Mouse (Mus musculus): ENCODE measurements around the gene Col26a1.
A peak's percentile ranks its signal among the peaks of the same experiment; 100 is the strongest.

The Col26a1 gene

DNA sequence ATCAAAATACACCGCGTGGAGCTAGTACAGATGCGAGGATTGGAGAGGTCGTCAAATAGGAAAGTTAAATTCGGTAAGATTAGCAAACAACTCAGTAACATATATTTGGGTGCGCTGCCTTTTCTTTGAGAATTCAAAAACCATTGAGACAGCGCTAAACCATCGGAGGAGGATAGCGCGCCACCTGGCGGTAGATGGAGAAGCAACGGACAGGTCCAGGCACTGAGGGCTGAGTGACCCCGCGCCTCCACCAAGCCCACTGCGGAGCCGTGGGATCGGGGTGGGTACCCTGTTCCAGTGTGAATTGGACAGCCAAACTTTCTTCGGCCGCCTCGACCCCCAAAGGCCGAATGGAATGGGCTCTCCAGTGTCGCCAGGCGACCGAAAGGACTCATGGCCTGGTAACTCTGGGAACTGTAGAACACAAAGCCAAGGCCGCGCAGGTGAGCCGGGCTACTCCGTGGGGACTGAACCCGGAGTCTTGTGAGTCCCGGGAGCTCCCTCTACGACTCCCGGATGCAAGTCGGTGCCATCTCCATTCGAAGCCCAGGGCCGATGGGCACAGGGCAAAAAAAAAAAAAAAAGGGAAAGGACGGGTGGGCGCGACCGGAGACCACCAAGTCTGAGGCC lies 1.5 kb downstream of the Col26a1 start:
- DNase-seq, result peak; percentile 85

DNA sequence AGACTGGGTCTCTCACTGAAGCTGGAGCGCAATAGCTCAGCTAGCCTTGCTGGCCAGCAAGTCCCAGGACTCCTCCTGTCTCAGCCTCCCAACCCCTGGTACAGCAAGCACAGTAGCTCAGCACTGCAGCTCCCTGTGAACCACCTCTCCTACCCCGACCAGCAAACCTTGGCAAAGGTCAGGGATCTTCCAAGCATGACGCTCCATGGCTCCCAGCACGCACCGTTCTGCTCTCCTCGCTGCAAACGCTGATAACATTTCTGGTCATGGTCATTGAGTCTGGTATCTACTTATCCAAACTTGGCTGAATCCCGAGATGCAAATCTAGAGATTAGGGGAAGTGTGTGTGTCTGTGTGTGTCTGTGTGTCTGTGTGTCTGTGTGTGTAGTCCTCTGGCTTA lies 2.9 kb downstream of the Col26a1 start:
- no peak for DNase-seq

GRCm38 (mm10) chr5:136874271-136874670 lies 8.7 kb downstream of the Col26a1 start:
- no peak for DNase-seq

DNA sequence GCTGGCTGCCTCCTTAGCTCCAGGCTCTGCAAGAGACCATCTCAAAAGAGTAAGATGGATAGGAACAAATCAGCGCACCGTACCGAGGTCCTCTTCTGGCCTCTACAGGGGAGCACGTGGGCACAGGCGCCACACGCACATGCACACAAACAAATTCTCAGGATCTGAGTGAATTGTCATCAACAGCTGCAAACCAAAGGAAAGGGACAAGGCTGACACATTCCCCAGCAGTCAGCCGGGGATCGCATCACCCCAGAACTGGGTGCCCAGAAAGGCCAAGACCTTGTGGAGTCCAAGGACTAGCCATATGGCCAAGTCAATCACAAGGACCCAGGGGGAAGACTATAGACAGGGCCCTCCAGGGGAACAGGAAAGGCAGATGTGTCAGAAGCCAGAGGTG lies 10.6 kb downstream of the Col26a1 start:
- DNase-seq, result no peak

DNA sequence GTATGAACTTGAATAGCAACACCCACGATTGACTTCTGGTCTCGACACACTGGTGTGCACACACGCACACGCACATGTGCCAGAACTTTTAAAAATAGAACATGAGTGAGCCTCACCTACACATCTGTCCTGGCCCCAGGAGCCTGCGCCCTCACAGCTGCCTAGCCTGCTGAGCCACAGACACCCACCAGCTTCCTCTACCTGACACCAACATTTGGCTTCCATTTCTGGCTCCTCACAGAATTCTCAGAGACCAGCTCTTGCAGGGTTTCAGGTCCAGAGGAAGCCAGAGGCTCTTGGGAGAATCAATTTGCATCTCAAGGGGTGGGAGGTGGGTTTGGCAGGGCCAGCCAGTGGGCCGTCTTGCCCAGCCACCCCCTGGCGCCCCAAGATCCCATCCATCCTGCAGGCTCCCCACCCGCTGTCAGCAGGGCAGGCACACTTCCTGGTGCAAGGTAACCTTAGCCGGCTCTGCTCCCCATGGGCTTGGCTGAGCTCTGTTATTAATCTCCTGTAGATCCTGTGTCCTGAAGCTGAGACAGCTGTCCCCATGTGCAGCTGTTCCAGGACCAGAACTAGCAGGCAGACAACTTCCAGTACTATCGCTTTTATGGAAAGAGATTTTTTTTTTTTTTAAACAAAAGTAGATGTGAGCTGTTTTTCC lies 13.4 kb downstream of the Col26a1 start:
- no peak for DNase-seq

DNA sequence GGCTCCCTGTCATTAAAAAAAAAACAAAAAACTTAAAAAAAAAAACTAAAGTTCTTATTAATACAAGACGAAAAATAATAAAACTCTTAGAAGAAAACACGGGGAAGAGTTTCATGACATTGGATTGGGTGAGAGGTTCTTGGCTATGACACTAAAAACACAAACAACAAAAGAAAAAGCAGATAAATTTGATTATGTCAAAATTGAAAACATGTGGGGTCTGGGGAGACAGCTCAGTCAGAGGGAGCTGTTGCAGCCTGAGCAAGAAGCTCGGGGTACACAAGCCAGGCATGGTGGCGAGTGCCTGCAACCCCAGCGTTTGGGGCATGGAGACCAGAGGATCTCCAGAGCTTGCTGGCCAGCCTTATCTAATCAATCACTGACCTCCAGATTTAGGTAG lies 15.3 kb downstream of the Col26a1 start:
- DNase-seq, result no peak

DNA sequence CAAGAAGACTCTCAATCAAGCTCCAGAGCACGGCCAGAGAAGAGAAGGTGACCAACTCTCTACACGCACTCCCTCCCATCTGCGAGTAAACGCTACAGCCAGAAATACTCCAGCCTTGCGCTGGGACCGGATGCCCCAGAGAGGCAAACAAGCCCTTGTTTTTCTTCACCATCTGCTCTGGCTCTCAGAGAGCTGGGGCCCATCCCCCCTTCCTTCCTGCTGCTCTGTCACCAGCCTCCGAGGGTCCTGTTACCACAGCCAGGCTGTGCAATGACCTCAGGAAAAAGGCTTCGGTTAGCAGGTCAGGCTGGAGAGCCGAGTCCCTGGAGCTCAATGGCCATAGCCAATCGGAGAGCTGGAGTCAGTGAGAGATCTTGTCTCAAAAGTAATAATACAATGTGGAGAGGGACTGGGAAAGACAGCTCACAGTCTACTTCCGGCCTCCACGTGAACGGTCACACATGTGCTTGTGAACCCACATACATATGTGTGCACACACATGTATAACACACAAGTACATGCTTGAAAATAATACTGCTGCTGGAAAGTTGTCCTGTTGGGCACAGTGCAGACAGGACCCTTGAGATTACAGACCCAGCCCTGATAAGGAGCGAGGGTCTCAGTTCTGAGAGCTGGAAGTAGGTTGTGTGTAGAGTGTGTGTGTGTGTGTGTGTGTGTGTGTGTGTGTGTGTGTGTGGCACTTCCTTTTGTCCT lies 18.9 kb downstream of the Col26a1 start:
- peak; percentile 69 for DNase-seq

DNA sequence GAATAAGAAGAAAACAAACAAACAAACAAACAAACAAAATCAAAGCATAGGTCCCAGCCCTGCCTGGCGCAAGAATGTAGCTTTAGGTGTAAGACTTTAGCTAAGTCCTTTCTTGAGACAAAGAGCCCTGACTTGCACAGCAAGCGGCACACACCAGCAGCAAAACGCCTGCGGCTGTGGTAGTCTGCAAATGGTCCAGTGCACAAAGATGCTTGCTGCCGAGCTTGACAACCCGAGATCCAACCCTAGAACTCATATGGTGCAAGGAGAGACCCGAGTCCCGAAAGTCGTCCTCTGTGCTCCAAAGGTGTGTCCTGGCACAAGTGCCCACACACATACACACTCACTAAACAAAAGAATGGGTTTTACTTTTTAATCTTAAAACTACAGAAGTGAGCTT lies 19.7 kb downstream of the Col26a1 start:
- DNase-seq, result no peak

- no peak for DNase-seq
These were observed 20.2 kb downstream of the Col26a1 start for GRCm38 (mm10) chr5:136862806-136863205.

GRCm38 (mm10) chr5:136861191-136861940 lies 21.6 kb downstream of the Col26a1 start:
- DNase-seq, result no peak

GRCm38 (mm10) chr5:136850716-136851115 lies 32.3 kb downstream of the Col26a1 start:
- DNase-seq, result no peak

GRCm38 (mm10) chr5:136846385-136847264 lies 36.4 kb downstream of the Col26a1 start:
- no peak for DNase-seq

GRCm38 (mm10) chr5:136843930-136844329 lies 39.1 kb downstream of the Col26a1 start:
- no peak for DNase-seq

- DNase-seq, result peak; percentile 28
These were observed 43.0 kb downstream of the Col26a1 start for GRCm38 (mm10) chr5:136840036-136840435.

DNA sequence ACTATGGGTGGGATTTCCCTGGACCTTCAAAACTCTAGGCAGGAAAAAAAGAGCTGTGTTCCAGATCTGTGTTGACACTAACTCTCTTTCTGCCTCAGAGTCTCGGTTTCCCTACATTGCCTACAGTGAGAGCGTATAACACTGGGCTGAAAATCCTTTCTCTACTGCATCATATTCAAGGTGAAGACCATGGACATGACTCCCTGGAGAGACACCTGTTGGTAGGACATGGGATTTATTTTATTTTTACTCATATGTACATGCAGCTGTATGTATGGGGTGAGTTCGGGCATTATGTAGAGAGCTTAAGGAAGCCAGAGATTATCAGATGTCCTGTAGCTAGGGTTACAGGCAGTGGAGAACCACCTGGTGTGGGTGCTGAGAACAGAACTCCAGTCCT lies 50.0 kb downstream of the Col26a1 start:
- DNase-seq, result no peak

DNA sequence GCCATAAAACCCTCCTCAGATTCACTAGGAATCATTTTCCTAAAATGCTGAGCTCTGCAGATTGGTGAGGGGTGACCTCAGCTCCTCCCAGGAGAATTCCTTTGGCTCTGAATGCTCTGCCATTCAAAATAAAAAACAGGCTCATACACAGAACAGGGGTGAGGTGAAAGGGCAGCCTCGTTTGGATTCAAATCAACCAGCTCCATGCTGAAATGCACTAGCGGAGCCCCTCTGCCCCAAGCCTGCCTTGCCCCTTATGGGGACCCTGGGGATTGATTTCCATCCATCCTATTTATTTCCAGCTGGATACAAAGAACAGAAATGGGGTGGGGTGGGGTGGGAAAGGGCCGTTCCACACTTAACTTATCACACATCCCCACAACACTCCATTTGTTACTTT lies 52.9 kb downstream of the Col26a1 start:
- no peak for DNase-seq

DNA sequence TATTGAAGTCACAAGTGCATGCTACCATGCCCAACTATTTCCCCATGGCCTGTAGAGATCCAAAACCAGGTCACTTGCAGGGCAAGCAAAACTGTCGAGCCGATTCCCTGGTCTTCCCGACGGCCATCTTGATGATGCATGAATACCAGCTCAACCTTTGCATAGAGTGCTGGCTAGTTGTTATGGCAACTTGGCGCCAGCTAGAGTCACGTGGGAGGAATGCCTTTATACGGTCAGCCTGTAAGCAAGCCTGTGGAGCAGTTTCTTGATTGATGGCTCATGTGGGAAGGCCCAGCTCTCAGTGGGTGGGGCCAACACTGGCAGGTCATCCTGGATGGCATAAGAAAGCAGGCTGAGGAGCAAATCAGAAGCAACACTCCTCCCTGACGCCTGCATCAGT lies 61.0 kb downstream of the Col26a1 start:
- DNase-seq, result no peak

GRCm38 (mm10) chr5:136820911-136821310 lies 62.1 kb downstream of the Col26a1 start:
- no peak for DNase-seq

- DNase-seq, result no peak
These were observed 63.3 kb downstream of the Col26a1 start for GRCm38 (mm10) chr5:136819686-136820085.

GRCm38 (mm10) chr5:136810539-136811374 lies 72.3 kb downstream of the Col26a1 start:
- DNase-seq, result no peak

GRCm38 (mm10) chr5:136806379-136807056 lies 76.5 kb downstream of the Col26a1 start:
- DNase-seq, result no peak

Data from lung, postnatal 36 days (tissue).